Mouse (Mus musculus) heart, adult 11 months (tissue): ENCODE data around the gene Oprd1.

Source experiments
- DNase-seq: peaks from one replicate; pipeline ENCODE4 v3.0.0; 2022

The Oprd1 gene

GRCm38 (mm10) chr4:132144080-132144841 lies at the start of gene Oprd1:
Gene Oprd1, minus strand, starts transcription at chr4:132144486.
- DNase-seq: no peak

- no peak for DNase-seq
Observed at GRCm38 (mm10) chr4:132187826-132188401, 43.6 kb upstream of the Oprd1 start.

GRCm38 (mm10) chr4:132183162-132183561 lies 38.9 kb upstream of the Oprd1 start:
- no peak for DNase-seq

- DNase-seq: peak; percentile 91
Observed at GRCm38 (mm10) chr4:132181721-132182658, 37.7 kb upstream of the Oprd1 start.

GRCm38 (mm10) chr4:132180710-132181109 lies 36.4 kb upstream of the Oprd1 start:
- peak; percentile 58 for DNase-seq

GRCm38 (mm10) chr4:132178630-132179059 lies 34.4 kb upstream of the Oprd1 start:
- DNase-seq: peak; percentile 55

GRCm38 (mm10) chr4:132176474-132176873 lies 32.2 kb upstream of the Oprd1 start:
- DNase-seq: peak; percentile 71

- peak; percentile 66 for DNase-seq
Observed at GRCm38 (mm10) chr4:132170891-132171290, 26.6 kb upstream of the Oprd1 start.

- peak; percentile 14 for DNase-seq
Observed at GRCm38 (mm10) chr4:132169761-132170160, 25.5 kb upstream of the Oprd1 start.

- DNase-seq: peak; percentile 65
Observed at GRCm38 (mm10) chr4:132169271-132169670, 25.0 kb upstream of the Oprd1 start.

- DNase-seq: peak; percentile 93
Observed at GRCm38 (mm10) chr4:132167436-132167835, 23.1 kb upstream of the Oprd1 start.

- peak; percentile 82 for DNase-seq
Observed at GRCm38 (mm10) chr4:132166350-132167290, 22.3 kb upstream of the Oprd1 start.

- DNase-seq: peak; percentile 59
Observed at GRCm38 (mm10) chr4:132165691-132166090, 21.4 kb upstream of the Oprd1 start.

- DNase-seq: no peak
Observed at GRCm38 (mm10) chr4:132156941-132157622, 12.8 kb upstream of the Oprd1 start.

- DNase-seq: no peak
Observed at GRCm38 (mm10) chr4:132154877-132155670, 10.8 kb upstream of the Oprd1 start.

- DNase-seq: no peak
Observed at GRCm38 (mm10) chr4:132151673-132152072, 7.4 kb upstream of the Oprd1 start.

GRCm38 (mm10) chr4:132146201-132146600 lies 1.9 kb upstream of the Oprd1 start:
- DNase-seq: no peak

- DNase-seq: no peak
Observed at GRCm38 (mm10) chr4:132145092-132145491, 806 bp upstream of the Oprd1 start.

GRCm38 (mm10) chr4:132138640-132139039 lies 5.6 kb downstream of the Oprd1 start:
- no peak for DNase-seq

- DNase-seq: no peak
Observed at GRCm38 (mm10) chr4:132137013-132137412, 7.3 kb downstream of the Oprd1 start.

GRCm38 (mm10) chr4:132133920-132134319 lies 10.4 kb downstream of the Oprd1 start:
- no peak for DNase-seq
